Mouse (Mus musculus): ENCODE data around the gene Arpc4. TPM values are rescaled to one million over a fixed set of nuclear protein-coding genes. Genes with fewer than 3 reads are reported as not detected.

Arpc4 gene
- polyA plus RNA-seq, 1 experiment from 2014 or later, result 377 TPM

- Histone ChIP-seq H3K4me3 (peak overlapping the region; percentile 77; the same call in 1 of the 2 replicates), H3K36me3 (replicated peaks) (peaks cover 12% of the 10 kb centered on the region), H3K9me3 (no peaks in the 10 kb centered on the region), H3K27me3 (replicated peaks; ENCODE audit: low read depth, poor library complexity, severe bottlenecking) (no peaks in the 10 kb centered on the region), H3K27ac (replicated peaks) (peak overlapping the region; percentile 88), H3K4me1 (peaks cover 29% of the 10 kb centered on the region)
- 56% methylated on average over 2 of the region's 2 CpGs for WGBS
- DNase-seq (ENCODE audit: low spot score), result no peak
Observed at GRCm38 (mm10) chr6:113344321-113344720, 33.6 kb upstream of the Arpc4 start.

GRCm38 (mm10) chr6:113346897-113347296, 31.0 kb upstream of the Arpc4 start:
- WGBS, result 78% methylated on average over 4 of the region's 4 CpGs
- Histone ChIP-seq H3K27me3 (replicated peaks; ENCODE audit: low read depth, poor library complexity, severe bottlenecking) (no peaks in the 10 kb centered on the region), H3K27ac (replicated peaks) (no peak overlapping the region), H3K4me3 (no peak overlapping the region), H3K4me1 (peaks cover 25% of the 10 kb centered on the region), H3K36me3 (replicated peaks) (no peaks in the 10 kb centered on the region), H3K9me3 (no peaks in the 10 kb centered on the region)
- no peak for DNase-seq (ENCODE audit: low spot score)

DNA sequence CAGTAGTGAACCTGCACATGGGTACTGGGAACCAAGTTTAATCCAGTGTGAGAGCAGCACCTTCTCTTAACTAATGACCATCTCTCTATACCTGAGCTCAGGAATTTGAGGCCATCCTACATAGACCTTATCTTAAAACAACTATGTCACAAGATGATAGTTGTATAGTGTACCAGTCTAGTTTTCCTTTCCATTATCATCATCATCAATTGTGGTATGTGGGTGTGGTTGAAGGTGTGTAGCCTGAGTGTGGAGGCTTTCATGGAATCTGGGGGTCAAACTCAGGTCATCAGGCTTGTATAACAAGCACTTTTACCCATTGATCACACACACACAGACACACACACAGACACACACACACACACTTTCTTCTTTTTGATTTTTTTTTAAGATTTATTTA, 27.4 kb upstream of the Arpc4 start:
- no peak for DNase-seq (ENCODE audit: low spot score)
- H3K36me3 ChIP-seq (replicated peaks), result no peaks in the 10 kb centered on the region
- H3K4me3 ChIP-seq, result no peak overlapping the region
- H3K4me1 ChIP-seq, result no peaks in the 10 kb centered on the region
- no peaks in the 10 kb centered on the region for H3K27me3 ChIP-seq (replicated peaks; ENCODE audit: low read depth, poor library complexity, severe bottlenecking)
- no peaks in the 10 kb centered on the region for H3K9me3 ChIP-seq
- no peak overlapping the region for H3K27ac ChIP-seq (replicated peaks)

DNA sequence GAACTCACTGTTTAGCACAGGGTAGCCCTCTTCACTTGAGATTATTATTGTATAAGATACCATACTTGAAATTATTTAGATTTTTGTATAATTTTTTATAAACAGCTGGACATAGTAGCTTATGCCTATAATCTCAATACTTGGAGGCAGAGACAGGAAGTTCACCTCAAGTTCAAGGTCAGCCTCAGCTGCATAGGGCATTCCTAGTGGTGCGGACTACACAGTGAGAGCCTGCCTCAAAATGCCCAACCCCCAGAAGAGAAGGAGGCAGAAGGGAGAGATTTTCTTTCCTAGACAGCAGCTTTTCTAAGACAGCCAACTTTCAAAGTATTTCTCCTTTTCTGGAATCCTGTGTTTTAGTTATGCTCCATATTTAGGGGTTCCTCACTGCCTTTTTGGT, 26.8 kb upstream of the Arpc4 start:
- H3K4me1 ChIP-seq, result no peaks in the 10 kb centered on the region
- no peak for DNase-seq (ENCODE audit: low spot score)
- H3K27me3 ChIP-seq (replicated peaks; ENCODE audit: low read depth, poor library complexity, severe bottlenecking), result no peaks in the 10 kb centered on the region
- no peaks in the 10 kb centered on the region for H3K36me3 ChIP-seq (replicated peaks)
- H3K4me3 ChIP-seq, result no peak overlapping the region
- 82% methylated on average over 1 of the region's 1 CpGs for WGBS
- H3K27ac ChIP-seq (replicated peaks), result no peak overlapping the region
- no peaks in the 10 kb centered on the region for H3K9me3 ChIP-seq

DNA sequence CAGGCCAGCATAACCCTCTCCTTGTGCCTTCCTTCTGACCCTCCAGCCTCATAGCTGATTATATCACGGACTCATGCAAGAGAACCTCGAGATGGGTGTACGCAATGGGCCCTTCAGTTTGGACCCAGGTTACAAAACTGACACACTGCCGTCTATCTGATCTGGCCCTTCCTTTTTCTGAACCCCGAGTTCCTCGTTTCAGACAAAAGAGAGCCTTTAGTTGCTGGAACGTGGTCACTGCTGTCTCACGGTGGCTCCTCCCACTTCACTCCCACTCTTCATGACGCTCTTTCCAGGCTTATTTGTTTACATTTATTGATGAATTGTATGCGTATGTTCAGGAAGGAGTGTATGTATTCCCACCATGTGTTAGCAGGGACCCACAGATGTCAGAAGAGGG, 26.3 kb upstream of the Arpc4 start:
- Histone ChIP-seq H3K4me3 (no peak overlapping the region), H3K27me3 (replicated peaks; ENCODE audit: low read depth, poor library complexity, severe bottlenecking) (no peaks in the 10 kb centered on the region), H3K4me1 (no peaks in the 10 kb centered on the region), H3K27ac (replicated peaks) (no peak overlapping the region), H3K9me3 (no peaks in the 10 kb centered on the region), H3K36me3 (replicated peaks) (no peaks in the 10 kb centered on the region)
- 64% methylated on average over 10 of the region's 10 CpGs for WGBS
- DNase-seq (ENCODE audit: low spot score), result no peak

- Histone ChIP-seq H3K4me1 (no peaks in the 10 kb centered on the region), H3K27ac (replicated peaks) (no peak overlapping the region), H3K9me3 (no peaks in the 10 kb centered on the region), H3K27me3 (replicated peaks; ENCODE audit: low read depth, poor library complexity, severe bottlenecking) (no peaks in the 10 kb centered on the region), H3K4me3 (no peak overlapping the region), H3K36me3 (replicated peaks) (no peaks in the 10 kb centered on the region)
- DNase-seq (ENCODE audit: low spot score), result no peak
- 74% methylated on average over 3 of the region's 3 CpGs for WGBS
Observed at GRCm38 (mm10) chr6:113352820-113353219, 25.1 kb upstream of the Arpc4 start.

DNA sequence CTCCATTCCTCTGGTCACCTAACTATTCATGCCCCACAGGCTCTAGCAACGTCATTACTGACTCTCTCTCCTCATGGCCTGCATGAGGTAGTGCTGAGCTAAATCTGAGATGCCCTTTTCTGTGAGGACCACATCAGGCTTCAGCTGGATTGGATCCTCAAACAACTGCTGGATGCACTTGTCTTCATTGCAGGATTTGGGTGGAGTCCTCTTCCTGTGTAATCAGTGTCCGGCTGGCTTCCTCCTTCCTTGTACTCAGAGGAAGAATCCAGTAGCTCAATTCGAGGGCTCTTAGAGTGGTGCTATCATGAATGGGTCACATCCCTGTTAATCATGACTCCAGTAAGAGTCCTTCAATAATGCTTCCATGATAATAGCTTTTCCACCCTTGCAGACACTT, 24.2 kb upstream of the Arpc4 start:
- 78% methylated on average over 3 of the region's 3 CpGs for WGBS
- H3K4me3 ChIP-seq, result no peak overlapping the region
- H3K27ac ChIP-seq (replicated peaks), result no peak overlapping the region
- DNase-seq (ENCODE audit: low spot score), result no peak
- no peaks in the 10 kb centered on the region for H3K36me3 ChIP-seq (replicated peaks)
- no peaks in the 10 kb centered on the region for H3K27me3 ChIP-seq (replicated peaks; ENCODE audit: low read depth, poor library complexity, severe bottlenecking)
- H3K4me1 ChIP-seq, result no peaks in the 10 kb centered on the region
- H3K9me3 ChIP-seq, result no peaks in the 10 kb centered on the region

GRCm38 (mm10) chr6:113361476-113361875, 16.4 kb upstream of the Arpc4 start:
- H3K27ac ChIP-seq (replicated peaks), result no peak overlapping the region
- H3K4me1 ChIP-seq, result no peaks in the 10 kb centered on the region
- no peak for DNase-seq (ENCODE audit: low spot score)
- WGBS, result 70% methylated on average over 4 of the region's 4 CpGs
- no peak overlapping the region for H3K4me3 ChIP-seq
- no peaks in the 10 kb centered on the region for H3K9me3 ChIP-seq
- H3K27me3 ChIP-seq (replicated peaks; ENCODE audit: low read depth, poor library complexity, severe bottlenecking), result no peaks in the 10 kb centered on the region
- H3K36me3 ChIP-seq (replicated peaks), result peaks cover 5% of the 10 kb centered on the region

GRCm38 (mm10) chr6:113362241-113362640, 15.7 kb upstream of the Arpc4 start:
- Histone ChIP-seq H3K36me3 (replicated peaks) (peaks cover 13% of the 10 kb centered on the region), H3K27me3 (replicated peaks; ENCODE audit: low read depth, poor library complexity, severe bottlenecking) (no peaks in the 10 kb centered on the region), H3K4me3 (no peak overlapping the region), H3K27ac (replicated peaks) (no peak overlapping the region), H3K9me3 (no peaks in the 10 kb centered on the region), H3K4me1 (no peaks in the 10 kb centered on the region)
- DNase-seq (ENCODE audit: low spot score), result no peak
- WGBS, result 94% methylated on average over 1 of the region's 1 CpGs

GRCm38 (mm10) chr6:113364518-113365135, 13.3 kb upstream of the Arpc4 start:
- Histone ChIP-seq H3K9me3 (no peaks in the 10 kb centered on the region), H3K4me3 (no peak overlapping the region), H3K27ac (replicated peaks) (no peak overlapping the region), H3K27me3 (replicated peaks; ENCODE audit: low read depth, poor library complexity, severe bottlenecking) (no peaks in the 10 kb centered on the region), H3K4me1 (no peaks in the 10 kb centered on the region), H3K36me3 (replicated peaks) (peaks cover 30% of the 10 kb centered on the region)
- DNase-seq (ENCODE audit: low spot score), result no peak
- 69% methylated on average over 8 of the region's 8 CpGs for WGBS

DNA sequence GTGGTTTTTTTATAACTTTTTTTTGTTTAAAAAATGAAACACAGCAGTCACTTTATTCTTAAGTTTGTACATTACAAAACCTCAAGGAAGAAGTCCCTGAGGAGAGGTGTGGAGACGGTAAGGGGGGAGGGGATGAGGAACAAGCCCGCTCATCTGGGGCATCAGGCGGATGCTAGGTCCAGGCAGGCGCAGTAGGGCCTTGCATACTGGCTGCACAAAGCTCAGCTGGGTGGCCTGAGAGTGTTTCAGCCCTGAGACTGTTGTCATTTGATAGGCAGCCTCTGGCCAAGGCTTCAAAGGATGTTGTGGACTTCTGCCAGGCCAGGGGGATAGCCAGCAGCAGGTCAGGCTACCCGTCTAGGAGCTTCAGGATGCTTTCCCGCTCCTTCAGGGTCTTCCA, 11.3 kb upstream of the Arpc4 start:
- H3K27me3 ChIP-seq (replicated peaks; ENCODE audit: low read depth, poor library complexity, severe bottlenecking), result no peaks in the 10 kb centered on the region
- no peaks in the 10 kb centered on the region for H3K4me1 ChIP-seq
- DNase-seq (ENCODE audit: low spot score), result no peak
- H3K4me3 ChIP-seq, result no peak overlapping the region
- no peak overlapping the region for H3K27ac ChIP-seq (replicated peaks)
- WGBS, result 91% methylated on average over 6 of the region's 6 CpGs
- H3K9me3 ChIP-seq, result no peaks in the 10 kb centered on the region
- peaks cover 50% of the 10 kb centered on the region for H3K36me3 ChIP-seq (replicated peaks)

GRCm38 (mm10) chr6:113367574-113367973, 10.3 kb upstream of the Arpc4 start:
- H3K27me3 ChIP-seq (replicated peaks; ENCODE audit: low read depth, poor library complexity, severe bottlenecking), result no peaks in the 10 kb centered on the region
- 97% methylated on average over 1 of the region's 1 CpGs for WGBS
- H3K4me1 ChIP-seq, result no peaks in the 10 kb centered on the region
- 0 out of 2 replicates have a peak overlapping the region, but pooled peaks have one; percentile 37 for H3K27ac ChIP-seq (replicated peaks)
- DNase-seq (ENCODE audit: low spot score), result no peak
- H3K36me3 ChIP-seq (replicated peaks), result peaks cover 59% of the 10 kb centered on the region
- no peaks in the 10 kb centered on the region for H3K9me3 ChIP-seq
- H3K4me3 ChIP-seq, result no peak overlapping the region

- Histone ChIP-seq H3K36me3 (replicated peaks) (peaks cover 65% of the 10 kb centered on the region), H3K27ac (replicated peaks) (0 out of 2 replicates have a peak overlapping the region, but pooled peaks have one; percentile 37), H3K27me3 (replicated peaks; ENCODE audit: low read depth, poor library complexity, severe bottlenecking) (no peaks in the 10 kb centered on the region), H3K9me3 (no peaks in the 10 kb centered on the region), H3K4me3 (no peak overlapping the region), H3K4me1 (no peaks in the 10 kb centered on the region)
- no peak for DNase-seq (ENCODE audit: low spot score)
- WGBS, result 88% methylated on average over 7 of the region's 7 CpGs
Observed at GRCm38 (mm10) chr6:113368124-113368523, 9.8 kb upstream of the Arpc4 start.
